In genomic region chr4:134734629-134735081, GRCm38 (mm10) we compare ENCODE assay signal across 7 mouse cellular contexts. TPM values are rescaled to one million over a fixed set of nuclear protein-coding genes. Genes with fewer than 3 reads are reported as not detected.
DNase-seq lines count a peak whose midpoint lies in the region; ATAC-seq and TF ChIP-seq lines count a peak whose summit lies in the region.

No protein-coding gene starts in this region.

- DNase-seq in B cell, adult 2 months, result peak; percentile 28 to 34
- DNase-seq in limb, embryonic 11.5 days (ENCODE audit: low spot score), result no peak
- no peak for DNase-seq in ovary, adult 18-20 months (ENCODE audit: low spot score)
- no peak for DNase-seq in right cerebral cortex, adult 18-20 months

- no peak for TF ChIP-seq CTCF in E14TG2a.4 (conservative IDR thresholded peaks at IDR 0.05; ENCODE audit: low read length)

- peaks cover 42% of the 10 kb centered on the region for H3K27me3 ChIP-seq in E14TG2a.4 (ENCODE audit: insufficient read depth, low read length)
- no peaks in the 10 kb centered on the region for H3K27me3 ChIP-seq in limb, embryonic 11.5 days (ENCODE audit: control insufficient read depth, insufficient read depth, low read length)

- H3K9ac ChIP-seq in limb, embryonic 11.5 days (ENCODE audit: low read length), result no peak overlapping the region

- 59% methylated on average over 9 of the region's 9 CpGs for WGBS in limb, embryonic 11.5 days

- ATAC-seq in granulocyte monocyte progenitor cell, adult 5-6 weeks (replicated peaks; ENCODE audit: poor library complexity, severe bottlenecking), result peak; percentile 70
- no peak for ATAC-seq in limb, embryonic 11.5 days (ENCODE audit: insufficient number of reproducible peaks, low FRiP score, low TSS enrichment, low read depth)
- peak; percentile 77 for ATAC-seq in monocyte, adult 5-6 weeks (replicated peaks; ENCODE audit: insufficient number of reproducible peaks, low FRiP score, low TSS enrichment, poor library complexity, severe bottlenecking)

- H3K27ac ChIP-seq in limb, embryonic 11.5 days (replicated peaks; ENCODE audit: low read depth, low read length), result peak overlapping the region; percentile 30; the same call in 1 of the 2 replicates

- no peaks in the 10 kb centered on the region for H3K9me3 ChIP-seq in E14TG2a.4 (ENCODE audit: low read length)
- no peaks in the 10 kb centered on the region for H3K9me3 ChIP-seq in limb, embryonic 11.5 days (ENCODE audit: control insufficient read depth, low read length)

- no peaks in the 10 kb centered on the region for H3K36me3 ChIP-seq in E14TG2a.4 (ENCODE audit: insufficient read depth, low read length)
- no peaks in the 10 kb centered on the region for H3K36me3 ChIP-seq in limb, embryonic 11.5 days (ENCODE audit: control insufficient read depth, insufficient read depth, low read length)

- H3K4me3 ChIP-seq in E14TG2a.4 (replicated peaks; ENCODE audit: low read length), result peak overlapping the region; percentile 62
- H3K4me3 ChIP-seq in limb, embryonic 11.5 days (ENCODE audit: low read depth, low read length), result no peak overlapping the region

- H3K4me1 ChIP-seq in E14TG2a.4 (replicated peaks; ENCODE audit: low read depth, low read length), result peaks cover 83% of the 10 kb centered on the region
- peaks cover 38% of the 10 kb centered on the region for H3K4me1 ChIP-seq in limb, embryonic 11.5 days (ENCODE audit: control insufficient read depth, insufficient read depth, low read length)

- peak overlapping the region; percentile 15; the same call in 1 of the 2 replicates for H3K4me2 ChIP-seq in limb, embryonic 11.5 days (ENCODE audit: low read depth, severe bottlenecking)

RNA-seq across cellular contexts. Expression of gene Man1c1, which starts 30.6 kb away (rescaled TPM):
- 9.5 and 11.6 TPM in 2 replicates for total RNA-seq in granulocyte monocyte progenitor cell, adult 5-6 weeks (2014; fragmentation: Nextera tagmentation)
- total RNA-seq in granulocyte monocyte progenitor cell, adult 5-6 weeks (2017), result 4.8 and 5.1 TPM in 2 replicates
- polyA plus RNA-seq in limb, embryonic 11.5 days (2014; fragmentation: Nextera tagmentation; extraction: Ambion mirVana), result 2.2 and 2.6 TPM in 2 replicates
- total RNA-seq in monocyte, adult 5-6 weeks (2017), result 12.8 to 13.9 TPM (median 13.3 TPM) in 3 replicates

RNA-seq across cellular contexts. Expression of gene Ldlrap1, which starts 33.2 kb away (rescaled TPM):
- total RNA-seq in granulocyte monocyte progenitor cell, adult 5-6 weeks (2014; fragmentation: Nextera tagmentation), result 28.4 and 30.6 TPM in 2 replicates
- 10.1 and 10.2 TPM in 2 replicates for total RNA-seq in granulocyte monocyte progenitor cell, adult 5-6 weeks (2017)
- 14.5 and 16.8 TPM in 2 replicates for polyA plus RNA-seq in limb, embryonic 11.5 days (2014; fragmentation: Nextera tagmentation; extraction: Ambion mirVana)
- 32.2 to 42.1 TPM (median 33.3 TPM) in 3 replicates for total RNA-seq in monocyte, adult 5-6 weeks (2017)

Comparison
In these comparisons a context has a peak if more than half of its experiments do, and no peak if none do; other contexts are left out.
1. DNase-seq: peak in B cell, adult 2 months (2 of 2); none in limb, embryonic 11.5 days (single experiment), ovary, adult 18-20 months (single experiment) and right cerebral cortex, adult 18-20 months (single experiment).